Mouse (Mus musculus): ENCODE results near the gene Gpat3.

- TF ChIP-seq CTCF (IDR thresholded peaks at IDR 0.05; ENCODE audit: extremely low read depth, insufficient read length, insufficient replicate concordance, low read depth, low read length) (no peak), POLR2A (IDR thresholded peaks at IDR 0.05; ENCODE audit: low read depth, low read length) (no peak)
These were observed 29.7 kb downstream of the Gpat3 start for GRCm38 (mm10) chr5:100875180-100875579.
